Mouse (Mus musculus) lung, postnatal 36 days (tissue): ENCODE measurements around the gene Setd4.
A peak's percentile ranks its signal among the peaks of the same experiment; 100 is the strongest.
"Not testable (repeated sequence)": the region's sequence is repeated elsewhere in the genome, so short reads cannot be mapped to it uniquely, and the experiment has no call there.

ENCODE experiments used
- DNase-seq: peaks from one replicate; pipeline ENCODE4 v3.0.0; 2022; ENCODE audit warnings: mixed read lengths

The Setd4 gene

GRCm38 (mm10) chr16:93603439-93604212, at the start of gene Setd4:
Setd4 (minus strand) TSS chr16:93604063.
- DNase-seq = peak; percentile 96

GRCm38 (mm10) chr16:93648441-93649183, 44.7 kb upstream of the Setd4 start:
- no peak for DNase-seq

- peak; percentile 43 for DNase-seq
These were observed 40.1 kb upstream of the Setd4 start for GRCm38 (mm10) chr16:93644006-93644405.

- no peak for DNase-seq
These were observed 24.0 kb upstream of the Setd4 start, which contains the start of gene Gm5678 for GRCm38 (mm10) chr16:93627761-93628400. Gm5678 (plus strand) TSS chr16:93628097.

- peak; percentile 35 for DNase-seq
These were observed 22.9 kb upstream of the Setd4 start for GRCm38 (mm10) chr16:93626745-93627144.

- DNase-seq = no peak
These were observed 20.8 kb upstream of the Setd4 start for GRCm38 (mm10) chr16:93624671-93625070.

GRCm38 (mm10) chr16:93623759-93624158, 19.9 kb upstream of the Setd4 start:
- DNase-seq = not testable (repeated sequence)

GRCm38 (mm10) chr16:93615118-93615870, 11.4 kb upstream of the Setd4 start:
- DNase-seq = peak; percentile 84

- DNase-seq = no peak
These were observed 7.1 kb upstream of the Setd4 start for GRCm38 (mm10) chr16:93610961-93611360.

GRCm38 (mm10) chr16:93609796-93610195, 5.9 kb upstream of the Setd4 start:
- DNase-seq = no peak

GRCm38 (mm10) chr16:93608731-93609130, 4.9 kb upstream of the Setd4 start:
- DNase-seq = no peak

GRCm38 (mm10) chr16:93607669-93608101, 3.8 kb upstream of the Setd4 start:
- DNase-seq = peak; percentile 91

GRCm38 (mm10) chr16:93606146-93606545, 2.3 kb upstream of the Setd4 start:
- DNase-seq = no peak

- DNase-seq = no peak
These were observed 1.7 kb upstream of the Setd4 start, which contains the start of gene Cbr1 for GRCm38 (mm10) chr16:93605553-93605952. Cbr1 (plus strand) TSS chr16:93605853.

GRCm38 (mm10) chr16:93604481-93604969, 662 bp upstream of the Setd4 start:
- peak; percentile 14 for DNase-seq

- DNase-seq = no peak
These were observed 4.4 kb downstream of the Setd4 start for GRCm38 (mm10) chr16:93599461-93599860.

- DNase-seq = no peak
These were observed 6.3 kb downstream of the Setd4 start for GRCm38 (mm10) chr16:93597551-93597950.

GRCm38 (mm10) chr16:93596807-93597206, 7.1 kb downstream of the Setd4 start:
- DNase-seq = no peak

- no peak for DNase-seq
These were observed 8.1 kb downstream of the Setd4 start for GRCm38 (mm10) chr16:93595766-93596165.

- no peak for DNase-seq
These were observed 9.4 kb downstream of the Setd4 start for GRCm38 (mm10) chr16:93594448-93594847.

GRCm38 (mm10) chr16:93593406-93593805, 10.5 kb downstream of the Setd4 start:
- DNase-seq = no peak

- DNase-seq = no peak
These were observed 11.2 kb downstream of the Setd4 start for GRCm38 (mm10) chr16:93592711-93593110.
